Mouse (Mus musculus) lung, postnatal 0 days (tissue): ENCODE measurements at regions not wholly inside any gene's neighbourhood (a gene's known extent, or its start where the extent isn't known, plus 50 kb on each side); places are given as distances from the start of the nearest gene placed in this dataset.

Experiments
- ATAC-seq: fragments of 200-750 bp; cut with Nextera tagmentation; 2 replicates; pipeline ENCODE4 v1.8.0; 2017; ENCODE audit warnings: moderate library complexity
- DNase-seq: peaks from one replicate; pipeline ENCODE4 v3.0.0-alpha.2; 2016; ENCODE audit warnings: low spot score
- H3K27ac ChIP-seq: fragments of 300-500 bp; sonication (generic); 2 replicates; pipeline ENCODE4 v1.5.1; 2014; ENCODE audit warnings: antibody characterized with exemption, mild to moderate bottlenecking, low read length, mixed read lengths
- H3K27me3 ChIP-seq: fragments of 300-500 bp; sonication (generic); replicated peaks from 2 replicates; pipeline ENCODE4 v1.6.1; 2014; ENCODE audit warnings: low read length, mixed read lengths; ENCODE audit not compliant: insufficient read depth
- H3K36me3 ChIP-seq: fragments of 300-500 bp; sonication (generic); 2 replicates; pipeline ENCODE4 v1.6.1; 2014; ENCODE audit warnings: low read length, mixed read lengths; ENCODE audit not compliant: insufficient read depth
- H3K4me1 ChIP-seq: fragments of 300-500 bp; sonication (generic); 2 replicates; pipeline ENCODE4 v1.6.1; 2014; ENCODE audit warnings: antibody characterized with exemption, low read depth, low read length, mixed read lengths; ENCODE audit not compliant: insufficient read depth
- H3K4me2 ChIP-seq: fragments of 300-500 bp; sonication (generic); replicated peaks from 2 replicates; pipeline ENCODE4 v1.6.1; 2014; ENCODE audit warnings: low read depth, mild to moderate bottlenecking, low read length, moderate library complexity, mixed read lengths
- H3K4me3 ChIP-seq: fragments of 300-500 bp; sonication (generic); 2 replicates; pipeline ENCODE4 v1.5.1; 2014; ENCODE audit warnings: low read depth, low read length
- H3K9ac ChIP-seq: fragments of 300-500 bp; sonication (generic); replicated peaks from 2 replicates; pipeline ENCODE4 v1.6.1; 2014; ENCODE audit warnings: low read depth, mild to moderate bottlenecking
- H3K9me3 ChIP-seq: fragments of 300-500 bp; sonication (generic); 2 replicates; pipeline ENCODE4 v1.6.1; 2016; ENCODE audit warnings: low read length, mixed read lengths
- CTCF ChIP-seq: IDR thresholded peaks from 2 replicates; pipeline ENCODE4 v1.5.1; 2016; ENCODE audit warnings: antibody characterized with exemption, mild to moderate bottlenecking
- EP300 ChIP-seq: IDR thresholded peaks from 2 replicates; pipeline ENCODE4 v1.6.1; 2016; ENCODE audit warnings: antibody characterized with exemption, mild to moderate bottlenecking, control low read depth
- WGBS: fragments of 180-500 bp; shearing (Covaris S2); extraction: QIAGEN DNeasy Blood & Tissue Kit; methylation state at CpG from one replicate; pipeline ENCODE4 v1.1.7; 2014; 5-methylcytosine and 5-hydroxymethylcytosine counted together

GRCm38 (mm10) chr16:77346128-77346527 lies 255.8 kb downstream of the Gm11146 start:
- no peak for DNase-seq
- no peak for ATAC-seq
- 41% methylated on average over 7 of the region's 7 CpGs for WGBS
- H3K9me3 ChIP-seq = no peaks in the 10 kb centered on the region
- H3K27ac ChIP-seq = no peak overlapping the region
- H3K4me2 ChIP-seq = no peak overlapping the region
- TF ChIP-seq EP300 = peak; percentile 15; the same call in 1 of the 2 replicates
- no peak for TF ChIP-seq CTCF
- H3K4me1 ChIP-seq = no peaks in the 10 kb centered on the region
- H3K4me3 ChIP-seq = no peak overlapping the region
- H3K36me3 ChIP-seq = no peaks in the 10 kb centered on the region
- no peaks in the 10 kb centered on the region for H3K27me3 ChIP-seq
- H3K9ac ChIP-seq = no peak overlapping the region

GRCm38 (mm10) chr16:77332285-77332684 lies 269.6 kb downstream of the Gm11146 start:
- TF ChIP-seq EP300 = no peak
- no peak for TF ChIP-seq CTCF

GRCm38 (mm10) chr16:77330996-77331395 lies 270.9 kb downstream of the Gm11146 start:
- 8% methylated on average over 8 of the region's 8 CpGs for WGBS
- peak; percentile 29; the same call in 1 of the 2 replicates for ATAC-seq
- DNase-seq = peak; percentile 68

More at GRCm38 (mm10) chr16:77332285-77332684, 269.6 kb downstream of the Gm11146 start:
- WGBS = 78% methylated on average over 6 of the region's 6 CpGs
- Histone ChIP-seq H3K36me3 (no peaks in the 10 kb centered on the region), H3K27me3 (no peaks in the 10 kb centered on the region), H3K4me3 (no peak overlapping the region), H3K27ac (no peak overlapping the region), H3K4me2 (no peak overlapping the region), H3K9ac (no peak overlapping the region), H3K4me1 (no peaks in the 10 kb centered on the region), H3K9me3 (no peaks in the 10 kb centered on the region)
- no peak for DNase-seq
- ATAC-seq = no peak

GRCm38 (mm10) chr16:77329711-77330530 lies 272.0 kb downstream of the Gm11146 start:
- peak; percentile 74 for DNase-seq
- Histone ChIP-seq H3K27me3 (no peaks in the 10 kb centered on the region), H3K4me1 (no peaks in the 10 kb centered on the region)

More at GRCm38 (mm10) chr16:77330996-77331395, 270.9 kb downstream of the Gm11146 start:
- Histone ChIP-seq H3K4me2 (peak overlapping the region; percentile 71), H3K9ac (0 out of 2 replicates have a peak overlapping the region, but pooled peaks have one; percentile 27), H3K27me3 (no peaks in the 10 kb centered on the region), H3K4me1 (no peaks in the 10 kb centered on the region), H3K4me3 (peak overlapping the region; percentile 39), H3K9me3 (no peaks in the 10 kb centered on the region), H3K27ac (peak overlapping the region; percentile 86), H3K36me3 (no peaks in the 10 kb centered on the region)
- TF ChIP-seq EP300 (no peak), CTCF (no peak)

GRCm38 (mm10) chr16:77329160-77329691 lies 272.7 kb downstream of the Gm11146 start:
- Histone ChIP-seq H3K9ac (peak overlapping the region; percentile 51), H3K27ac (peak overlapping the region; percentile 86), H3K36me3 (no peaks in the 10 kb centered on the region), H3K9me3 (no peaks in the 10 kb centered on the region), H3K4me3 (peak overlapping the region; percentile 39), H3K4me2 (peak overlapping the region; percentile 71), H3K4me1 (no peaks in the 10 kb centered on the region), H3K27me3 (no peaks in the 10 kb centered on the region)
- WGBS = 3% methylated on average over 17 of the region's 17 CpGs
- TF ChIP-seq EP300 (no peak), CTCF (peak; percentile 22; the same call in 1 of the 2 replicates)
- DNase-seq (peak; percentile 65), ATAC-seq (peak; percentile 68)

More at GRCm38 (mm10) chr16:77329711-77330530, 272.0 kb downstream of the Gm11146 start:
- TF ChIP-seq CTCF = no peak
- peak; percentile 52; the same call in 1 of the 2 replicates for TF ChIP-seq EP300
- peak overlapping the region; percentile 39 for H3K4me3 ChIP-seq
- peak overlapping the region; percentile 86 for H3K27ac ChIP-seq
- H3K36me3 ChIP-seq = no peaks in the 10 kb centered on the region
- peak; percentile 70 for ATAC-seq
- 5% methylated on average over 10 of the region's 10 CpGs for WGBS
- H3K9me3 ChIP-seq = no peaks in the 10 kb centered on the region
- peak overlapping the region; percentile 71 for H3K4me2 ChIP-seq
- peak overlapping the region; percentile 51 for H3K9ac ChIP-seq

- ATAC-seq (no peak), DNase-seq (no peak)
- H3K4me3 ChIP-seq = peak overlapping the region; percentile 39
- 26% methylated on average over 6 of the region's 6 CpGs for WGBS
- no peak for TF ChIP-seq CTCF
- no peak for TF ChIP-seq EP300
- peak overlapping the region; percentile 86 for H3K27ac ChIP-seq
- no peaks in the 10 kb centered on the region for H3K36me3 ChIP-seq
- no peaks in the 10 kb centered on the region for H3K4me1 ChIP-seq
- H3K9ac ChIP-seq = peak overlapping the region; percentile 51
- no peaks in the 10 kb centered on the region for H3K27me3 ChIP-seq
- H3K4me2 ChIP-seq = peak overlapping the region; percentile 71
- H3K9me3 ChIP-seq = no peaks in the 10 kb centered on the region
These were observed 273.2 kb downstream of the Gm11146 start for GRCm38 (mm10) chr16:77328628-77329159.
